ENCODE assay signal across 21 mouse cellular contexts in the genomic region with DNA sequence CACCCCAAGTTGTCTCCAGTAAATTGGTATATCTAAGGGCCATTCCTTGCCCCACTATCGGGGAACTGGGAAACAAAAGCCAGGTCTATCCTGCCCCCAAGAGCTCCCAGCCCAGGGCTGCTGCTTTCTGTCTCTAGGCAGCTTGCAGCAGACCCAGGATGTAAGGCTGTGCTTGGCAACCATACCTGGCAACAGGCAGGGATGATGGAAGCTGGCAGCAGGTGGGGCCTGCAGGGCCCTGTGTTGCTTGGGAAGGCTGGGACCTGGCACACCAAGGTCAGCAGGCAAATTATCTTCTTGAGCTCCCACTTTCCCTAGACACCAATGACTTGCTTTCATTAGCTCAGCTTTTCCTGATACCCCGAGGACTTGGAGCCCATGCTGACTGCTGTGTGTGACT. TPM values are rescaled to one million over a fixed set of nuclear protein-coding genes. Genes with fewer than 3 reads are reported as not detected.
DNase-seq lines count a peak whose midpoint lies in the region; ATAC-seq and TF ChIP-seq lines count a peak whose summit lies in the region.
"Had no signal": no experiment of that assay in that cellular context is flagged by ENCODE, and none has a peak within 500 bp of the region (broad histone marks: within the 10 kb centered on the region; RNA-seq: fewer than 3 reads in every experiment).

No protein-coding gene starts in this region.

- H3K27ac ChIP-seq in hindbrain, embryonic 10.5 days = 0 out of 2 replicates have a peak overlapping the region, but pooled peaks have one; percentile 35
- no peak overlapping the region for H3K27ac ChIP-seq in hindbrain, postnatal 0 days
- no peak overlapping the region for H3K27ac ChIP-seq in lung, postnatal 0 days (ENCODE audit: low read length)
- H3K27ac ChIP-seq: heart, embryonic 10.5 days; kidney, postnatal 0 days; left cerebral cortex, adult 2 months; limb, embryonic 12.5 days; liver, embryonic 13.5 days; lung, embryonic 15.5 days had no signal

- H3K27me3 ChIP-seq in hindbrain, embryonic 10.5 days (ENCODE audit: insufficient read depth, poor library complexity, severe bottlenecking) = no peaks in the 10 kb centered on the region
- H3K27me3 ChIP-seq in hindbrain, postnatal 0 days (ENCODE audit: insufficient read depth, low read length) = no peaks in the 10 kb centered on the region
- H3K27me3 ChIP-seq in lung, postnatal 0 days (replicated peaks; ENCODE audit: insufficient read depth, low read length) = no peaks in the 10 kb centered on the region
- H3K27me3 ChIP-seq: limb, embryonic 12.5 days; liver, embryonic 13.5 days; lung, embryonic 15.5 days had no signal

- DNase-seq in hindbrain, embryonic 10.5 days (ENCODE audit: low spot score) = no peak
- no peak for DNase-seq in hindbrain, postnatal 0 days (ENCODE audit: low spot score)
- DNase-seq in right cerebral cortex, postnatal 14 days = peak; percentile 26
- no peak for DNase-seq in right cerebral cortex, postnatal 36 days (ENCODE audit: low spot score in 2 of 2)
- peak; percentile 47 to 64 for DNase-seq in cerebellum, postnatal 36 days
- DNase-seq in lung, postnatal 0 days (ENCODE audit: low spot score) = no peak
- DNase-seq in urinary bladder, postnatal 36 days (ENCODE audit: low spot score in 2 of 2) = no peak
- DNase-seq: adrenal gland, postnatal 14 days; heart, postnatal 10 days; kidney, adult 11 months; liver, embryonic 13.5 days had no signal

- ATAC-seq in hindbrain, postnatal 0 days = no peak
- ATAC-seq in lung, postnatal 0 days = no peak
- ATAC-seq: activated CD4-positive, CD25-positive, alpha-beta regulatory T cell, adult 4 months; hindbrain, embryonic 16.5 days had no signal

- no peak for TF ChIP-seq EP300 in lung, postnatal 0 days (IDR thresholded peaks at IDR 0.05)

- no peak for TF ChIP-seq CTCF in hindbrain, postnatal 0 days (IDR thresholded peaks at IDR 0.05; ENCODE audit: low read depth)
- TF ChIP-seq CTCF in lung, postnatal 0 days (IDR thresholded peaks at IDR 0.05) = no peak

- no peaks in the 10 kb centered on the region for H3K36me3 ChIP-seq in hindbrain, embryonic 10.5 days
- H3K36me3 ChIP-seq in hindbrain, postnatal 0 days (ENCODE audit: insufficient read depth, low read length) = no peaks in the 10 kb centered on the region
- H3K36me3 ChIP-seq in lung, postnatal 0 days (ENCODE audit: insufficient read depth, low read length) = no peaks in the 10 kb centered on the region
- H3K36me3 ChIP-seq: heart, embryonic 10.5 days; limb, embryonic 12.5 days; liver, embryonic 13.5 days; lung, embryonic 15.5 days had no signal

- H3K9ac ChIP-seq in hindbrain, postnatal 0 days (replicated peaks; ENCODE audit: low read length) = no peak overlapping the region
- H3K9ac ChIP-seq in lung, postnatal 0 days (replicated peaks; ENCODE audit: low read depth) = no peak overlapping the region
- H3K9ac ChIP-seq: limb, embryonic 12.5 days; liver, embryonic 13.5 days; lung, embryonic 15.5 days had no signal

- 75% methylated on average over 2 of the region's 2 CpGs for WGBS in hindbrain, embryonic 10.5 days
- 69% methylated on average over 2 of the region's 2 CpGs for whole genome bisulfite sequencing in hindbrain, postnatal 0 days
- WGBS in lung, postnatal 0 days = 75% methylated on average over 2 of the region's 2 CpGs

- peaks cover 14% of the 10 kb centered on the region for H3K4me1 ChIP-seq in hindbrain, embryonic 10.5 days (replicated peaks)
- H3K4me1 ChIP-seq in hindbrain, postnatal 0 days (ENCODE audit: insufficient read depth, low read length) = no peaks in the 10 kb centered on the region
- H3K4me1 ChIP-seq in lung, postnatal 0 days (ENCODE audit: insufficient read depth, low read depth, low read length) = no peaks in the 10 kb centered on the region
- H3K4me1 ChIP-seq: limb, embryonic 12.5 days; liver, embryonic 13.5 days; lung, embryonic 15.5 days had no signal

- H3K4me2 ChIP-seq in hindbrain, postnatal 0 days (ENCODE audit: low read depth, low read length) = no peak overlapping the region
- H3K4me2 ChIP-seq in lung, postnatal 0 days (replicated peaks; ENCODE audit: low read depth, low read length) = no peak overlapping the region
- H3K4me2 ChIP-seq: limb, embryonic 12.5 days; liver, embryonic 13.5 days; lung, embryonic 15.5 days had no signal

- H3K9me3 ChIP-seq in hindbrain, embryonic 10.5 days = no peaks in the 10 kb centered on the region
- no peaks in the 10 kb centered on the region for H3K9me3 ChIP-seq in hindbrain, postnatal 0 days (ENCODE audit: low read length)
- no peaks in the 10 kb centered on the region for H3K9me3 ChIP-seq in lung, postnatal 0 days (ENCODE audit: low read length)
- H3K9me3 ChIP-seq: heart, embryonic 10.5 days; limb, embryonic 12.5 days; lung, embryonic 15.5 days had no signal

- no peak overlapping the region for H3K4me3 ChIP-seq in hindbrain, embryonic 10.5 days
- H3K4me3 ChIP-seq in hindbrain, postnatal 0 days (ENCODE audit: low read length) = no peak overlapping the region
- no peak overlapping the region for H3K4me3 ChIP-seq in lung, postnatal 0 days (ENCODE audit: low read depth, low read length)
- H3K4me3 ChIP-seq: heart, embryonic 10.5 days; left cerebral cortex, adult 2 months; limb, embryonic 12.5 days; liver, embryonic 13.5 days; lung, embryonic 15.5 days had no signal

RNA-seq across cellular contexts. Expression of a gene that starts 31.8 kb away (rescaled TPM):
- polyA plus RNA-seq in hindbrain, embryonic 10.5 days (2016; fragmentation: Nextera tagmentation; extraction: Ambion mirVana) = 1.2 and 2.4 TPM in 2 replicates
- total RNA-seq in hindbrain, postnatal 0 days (2014; rRNA removed) = 41.3 and 52.8 TPM in 2 replicates
- polyA plus RNA-seq in hindbrain, postnatal 0 days (2015; fragmentation: Nextera tagmentation; extraction: Ambion mirVana) = 8.2 and 8.4 TPM in 2 replicates
- polyA plus RNA-seq in lung, postnatal 0 days (2015; fragmentation: Nextera tagmentation; extraction: Ambion mirVana) = 0.04 and 0.05 TPM in 2 replicates
- polyA plus RNA-seq: C2C12; urinary bladder, adult 2 months had no signal

RNA-seq across cellular contexts. Expression of a gene that starts 48.7 kb away (rescaled TPM):
- 1.0 and 1.1 TPM in 2 replicates for polyA plus RNA-seq in hindbrain, embryonic 10.5 days (2016; fragmentation: Nextera tagmentation; extraction: Ambion mirVana)
- total RNA-seq in hindbrain, postnatal 0 days (2014; rRNA removed) = 3.0 and 3.8 TPM in 2 replicates
- polyA plus RNA-seq in hindbrain, postnatal 0 days (2015; fragmentation: Nextera tagmentation; extraction: Ambion mirVana) = 2.0 and 2.4 TPM in 2 replicates
- not detected in 2 replicates for polyA plus RNA-seq in lung, postnatal 0 days (2015; fragmentation: Nextera tagmentation; extraction: Ambion mirVana)
- total RNA-seq: adrenal gland, postnatal 14 days; gastrocnemius, postnatal 4 days; heart, postnatal 10 days had no signal
- polyA plus RNA-seq: activated CD4-positive, CD25-positive, alpha-beta regulatory T cell, adult 4 months; C2C12; heart, embryonic 10.5 days; kidney, postnatal 0 days; limb, embryonic 12.5 days; liver, embryonic 13.5 days; lung, embryonic 15.5 days; urinary bladder, adult 2 months had no signal

Comparison
In these comparisons a context has a peak if more than half of its experiments do, and no peak if none do; other contexts are left out.
1. DNase-seq: peak in right cerebral cortex, postnatal 14 days (single experiment) and cerebellum, postnatal 36 days (2 of 2); none in hindbrain, embryonic 10.5 days (single experiment), hindbrain, postnatal 0 days (single experiment), right cerebral cortex, postnatal 36 days (0 of 2), lung, postnatal 0 days (single experiment) and urinary bladder, postnatal 36 days (0 of 2).